Mouse (Mus musculus): Measurements from ENCODE around the gene Tubb2a.

DNA sequence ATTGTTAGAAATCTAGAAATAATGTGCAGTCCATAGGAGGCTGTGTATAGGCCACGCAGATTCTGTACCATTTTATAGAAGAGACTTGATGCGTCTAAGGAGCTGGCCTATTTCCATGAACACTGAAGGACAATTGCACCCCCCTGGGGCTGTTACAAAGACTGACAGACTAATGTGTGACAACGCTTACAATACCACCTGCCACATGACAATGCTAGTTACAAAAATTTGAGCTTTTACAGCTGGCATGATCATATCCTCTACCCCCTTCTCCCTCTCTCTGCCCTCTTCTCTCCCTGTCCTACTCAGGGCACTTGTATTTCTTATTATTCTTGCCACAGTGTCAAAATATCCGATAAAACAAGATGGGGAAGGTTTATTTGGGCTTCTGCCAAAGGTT, 4.1 kb upstream of the Tubb2a start:
- TF ChIP-seq MAX (IDR thresholded peaks at IDR 0.05; ENCODE audit: low read depth): no peak
- no peak for TF ChIP-seq POLR2A (IDR thresholded peaks at IDR 0.05; ENCODE audit: insufficient read length, low read depth)
- no peak for TF ChIP-seq USF1 (IDR thresholded peaks at IDR 0.05; ENCODE audit: low read depth)
- no peak for TF ChIP-seq CEBPB (IDR thresholded peaks at IDR 0.05; ENCODE audit: insufficient read depth, poor library complexity, severe bottlenecking)
- TF ChIP-seq MYOD1 (IDR thresholded peaks at IDR 0.05; ENCODE audit: control insufficient read depth in 1 of 3, insufficient read length in 2 of 3, low read depth in 2 of 3): no peak
- TF ChIP-seq TCF12 (IDR thresholded peaks at IDR 0.05; ENCODE audit: insufficient read depth, poor library complexity, severe bottlenecking): no peak
- no peak for TF ChIP-seq E2F4 (IDR thresholded peaks at IDR 0.05; ENCODE audit: insufficient read depth)
- no peak for TF ChIP-seq REST (IDR thresholded peaks at IDR 0.05; ENCODE audit: insufficient read depth, insufficient read length)
- no peak for TF ChIP-seq SRF (IDR thresholded peaks at IDR 0.05; ENCODE audit: control insufficient read depth, insufficient read length, low read depth)
